Mouse (Mus musculus): Measurements from ENCODE around the gene Rpl11.
A peak's percentile ranks its signal among the peaks of the same experiment; 100 is the strongest.

The Rpl11 gene

DNA sequence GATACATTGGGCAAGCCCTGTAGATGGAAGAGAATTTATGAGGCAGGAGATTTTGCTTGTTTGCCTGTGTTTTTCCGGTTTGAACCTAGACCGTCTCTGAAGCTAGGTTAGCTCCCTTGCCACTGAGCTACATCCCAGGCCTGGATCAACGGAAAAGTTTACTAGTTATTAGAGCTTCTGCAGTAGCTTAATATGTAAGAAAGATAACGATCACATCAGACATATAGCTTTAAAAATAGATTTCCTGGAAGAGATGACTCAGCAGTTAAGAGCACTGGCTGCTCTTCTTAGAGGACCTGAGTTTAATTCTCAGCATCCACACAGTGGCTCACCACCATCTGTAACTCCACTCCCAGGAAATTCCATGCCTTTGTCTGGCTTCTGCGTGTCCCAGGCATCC lies 24.5 kb downstream of the Rpl11 start:
- no peak for DNase-seq (ENCODE audit: inconsistent age in 2 of 2, low spot score in 1 of 2)

DNA sequence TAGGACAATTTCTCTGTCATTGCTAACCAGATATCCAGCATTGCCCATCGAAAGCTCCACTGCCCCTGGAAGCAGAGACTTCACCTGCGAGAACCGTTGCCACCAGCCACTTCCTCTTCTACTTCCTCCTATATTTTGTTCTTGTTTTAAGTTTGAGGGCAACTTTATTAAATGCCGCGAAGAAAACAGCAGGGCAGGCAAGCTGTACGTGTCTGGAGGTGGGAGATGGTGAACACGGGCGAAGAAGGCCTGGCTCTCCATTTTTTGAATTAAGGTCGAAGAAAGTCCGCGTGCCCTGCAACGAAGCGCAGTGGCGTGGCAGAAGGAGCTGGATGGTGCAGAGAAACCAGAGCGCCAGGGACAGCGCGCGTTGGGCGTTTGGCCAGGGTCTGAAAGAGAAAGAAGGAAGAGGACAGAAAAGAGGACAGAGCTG lies 25.1 kb downstream of the Rpl11 start:
- no peak for DNase-seq (ENCODE audit: inconsistent age in 2 of 2, low spot score in 1 of 2)

DNA sequence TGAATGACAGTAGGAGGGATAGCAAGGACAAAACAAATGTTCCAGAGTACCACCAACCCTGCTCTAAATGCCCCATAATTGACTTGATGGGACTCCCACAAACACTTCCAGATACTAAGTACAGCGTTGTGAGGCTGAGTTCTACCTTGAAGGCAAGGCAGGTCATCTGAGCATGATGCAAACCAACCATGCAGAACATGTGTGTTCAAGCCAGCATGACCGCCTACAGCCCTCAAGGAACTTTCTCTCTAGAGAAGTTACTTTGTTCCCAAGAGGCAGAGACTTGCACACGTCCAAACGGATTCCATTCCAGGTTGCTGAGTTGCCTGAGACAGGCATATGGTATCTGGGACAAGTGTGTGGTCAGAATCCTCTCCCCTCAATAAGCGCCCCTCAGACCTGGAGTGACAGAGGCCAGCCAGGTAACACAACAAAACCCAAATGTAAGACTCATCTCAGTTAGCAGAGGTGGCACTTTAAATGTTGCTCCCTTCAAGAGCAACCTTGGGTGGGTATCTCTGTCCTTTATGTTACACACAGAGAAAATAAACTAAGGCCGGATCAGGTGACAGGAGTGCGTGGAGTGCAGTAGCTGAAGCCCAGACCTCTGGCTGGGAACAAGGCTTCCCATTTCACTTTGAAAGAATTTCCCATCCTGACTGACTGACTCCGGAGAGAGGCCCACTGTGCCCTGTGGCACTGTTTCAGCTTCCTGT lies 25.7 kb downstream of the Rpl11 start:
- no peak for DNase-seq (ENCODE audit: inconsistent age in 2 of 2, low spot score in 1 of 2)

DNA sequence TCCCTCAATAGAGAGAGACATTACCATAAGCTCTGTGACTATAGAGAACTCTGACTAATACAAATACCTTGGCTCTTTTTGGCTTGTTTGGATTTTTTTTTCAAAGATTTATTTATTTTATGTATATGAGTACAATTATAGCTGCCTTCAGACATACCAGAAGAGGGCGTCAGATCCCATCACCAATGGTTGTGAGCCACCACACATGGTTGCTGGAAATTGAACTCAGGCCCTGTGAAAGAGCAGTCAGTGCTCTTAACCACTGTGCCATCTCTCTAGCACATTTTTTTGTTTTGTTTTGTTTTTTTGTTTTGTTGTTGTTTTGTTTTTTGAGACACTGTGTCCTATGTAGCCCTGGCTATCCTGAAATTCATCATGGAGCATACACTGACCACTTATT lies 27.9 kb downstream of the Rpl11 start:
- no peak for DNase-seq (ENCODE audit: inconsistent age in 2 of 2, low spot score in 1 of 2)

DNA sequence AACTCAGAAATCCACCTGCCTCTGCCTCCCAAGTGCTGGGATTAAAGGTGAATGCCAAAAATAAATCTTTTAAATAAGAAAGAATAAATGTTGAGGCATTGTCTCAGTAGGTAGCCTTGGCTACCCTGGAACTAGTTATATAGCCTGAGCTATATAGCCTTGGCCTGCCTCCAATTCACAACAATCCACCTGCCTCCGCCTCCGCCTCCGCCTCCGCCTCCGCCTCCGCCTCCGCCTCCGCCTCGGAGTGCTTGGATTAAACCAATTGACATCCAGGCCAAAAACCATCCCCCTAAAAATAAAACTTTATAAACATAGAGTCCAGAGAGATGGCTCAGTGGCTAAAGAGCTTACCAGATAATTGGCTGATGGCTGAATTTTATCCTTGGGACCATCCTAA lies 30.3 kb downstream of the Rpl11 start:
- DNase-seq (ENCODE audit: inconsistent age in 2 of 2, low spot score in 1 of 2), result peak in 1 of 2 experiments; percentile 52

DNA sequence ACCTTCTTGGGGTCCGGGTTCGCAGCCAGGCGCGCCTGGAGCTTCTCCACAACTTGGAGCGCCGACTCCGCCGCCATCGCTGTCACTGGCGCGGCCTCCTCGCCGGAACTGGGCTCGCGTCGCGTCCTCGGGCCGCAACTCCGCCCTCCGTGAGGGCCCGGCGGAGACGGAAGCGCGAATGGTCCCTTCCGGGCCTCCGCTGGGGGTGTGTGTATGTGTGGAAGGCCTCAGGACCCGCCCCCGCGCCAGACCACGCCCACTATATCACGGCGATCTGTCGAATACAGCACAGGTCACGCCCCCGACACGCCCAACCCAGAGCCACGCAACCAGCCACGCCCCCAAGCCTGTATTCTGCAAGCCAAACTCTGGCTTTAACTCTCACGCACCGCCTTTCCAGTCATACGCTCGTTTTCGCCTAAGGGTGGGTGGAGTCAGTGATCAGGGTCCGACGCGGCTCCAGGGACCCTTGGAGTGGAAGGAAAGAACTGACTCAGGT lies 31.6 kb downstream of the Rpl11 start, which contains the start of gene Eloa:
TSS of gene Eloa (minus strand) at position 215 of the 499 bp plus-strand sequence.
- DNase-seq (ENCODE audit: inconsistent age in 2 of 2, low spot score in 1 of 2), result peak; percentile 100

DNA sequence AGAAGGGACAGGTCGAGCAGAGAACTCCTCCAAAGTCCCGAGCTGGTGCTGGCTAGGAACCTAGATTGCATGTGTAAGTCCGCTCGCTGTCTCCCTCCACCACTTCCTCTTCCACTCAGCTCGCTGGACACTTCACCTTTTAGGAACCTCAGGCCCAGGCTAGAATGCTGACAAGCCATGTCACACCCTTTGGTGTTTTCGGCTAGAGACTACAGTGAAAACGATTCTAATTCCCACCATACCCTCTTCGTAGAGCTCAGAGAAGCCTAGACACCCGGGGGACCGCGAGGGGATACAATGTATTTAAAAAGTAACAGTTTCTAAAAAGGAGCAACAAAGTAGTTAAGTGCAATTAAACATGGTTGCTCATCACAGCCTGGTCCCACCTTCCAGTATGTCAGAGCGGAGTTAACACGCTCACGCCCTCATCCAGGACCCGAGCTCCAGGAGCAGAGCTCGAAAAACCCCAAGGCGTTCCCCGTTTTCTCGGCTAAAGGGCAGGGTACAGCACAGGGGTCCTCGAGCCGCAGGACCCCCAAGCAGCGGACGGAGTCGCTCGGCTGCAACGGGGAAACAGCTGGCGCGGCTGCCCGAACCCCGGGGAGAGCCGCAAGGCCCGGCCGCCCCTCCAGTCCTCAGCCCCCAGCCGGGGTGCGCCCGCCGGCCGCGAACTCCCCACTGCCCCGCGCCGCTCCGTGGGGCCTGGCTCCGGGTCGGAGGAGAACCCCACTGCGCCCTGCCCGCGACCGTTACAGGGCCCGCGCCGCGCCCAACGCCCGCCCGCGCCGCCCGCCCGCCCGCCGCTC lies 32.3 kb downstream of the Rpl11 start:
- DNase-seq (ENCODE audit: inconsistent age in 2 of 2, low spot score in 1 of 2), result peak; percentile 26 to 76

DNA sequence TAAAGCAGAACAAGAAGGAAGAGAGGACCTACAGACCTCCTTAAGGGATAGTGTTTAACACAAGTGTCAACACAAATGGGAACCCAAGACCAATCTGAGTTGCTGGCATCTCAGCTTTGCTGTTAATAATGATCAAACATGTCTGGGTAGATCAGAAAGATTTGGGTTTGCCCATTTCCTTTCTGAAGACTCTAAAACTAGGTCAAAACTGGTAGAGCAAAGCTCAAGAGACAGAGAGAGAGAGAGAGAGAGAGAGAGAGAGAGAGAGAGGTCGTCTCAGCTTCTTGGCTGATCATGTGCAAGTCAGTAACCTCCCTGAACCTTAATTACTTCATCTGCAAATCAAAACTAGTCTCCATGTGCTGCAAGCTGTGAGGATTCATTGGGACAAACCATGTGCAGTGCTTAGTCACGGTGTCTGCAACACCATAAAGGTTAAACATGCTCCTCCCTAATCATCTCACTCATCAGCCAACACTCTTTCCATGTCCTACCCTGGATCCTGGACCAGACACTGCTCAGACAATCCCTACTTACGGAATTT lies 37.1 kb downstream of the Rpl11 start:
- DNase-seq (ENCODE audit: inconsistent age in 2 of 2, low spot score in 1 of 2), result peak in 1 of 2 experiments; percentile 27

DNA sequence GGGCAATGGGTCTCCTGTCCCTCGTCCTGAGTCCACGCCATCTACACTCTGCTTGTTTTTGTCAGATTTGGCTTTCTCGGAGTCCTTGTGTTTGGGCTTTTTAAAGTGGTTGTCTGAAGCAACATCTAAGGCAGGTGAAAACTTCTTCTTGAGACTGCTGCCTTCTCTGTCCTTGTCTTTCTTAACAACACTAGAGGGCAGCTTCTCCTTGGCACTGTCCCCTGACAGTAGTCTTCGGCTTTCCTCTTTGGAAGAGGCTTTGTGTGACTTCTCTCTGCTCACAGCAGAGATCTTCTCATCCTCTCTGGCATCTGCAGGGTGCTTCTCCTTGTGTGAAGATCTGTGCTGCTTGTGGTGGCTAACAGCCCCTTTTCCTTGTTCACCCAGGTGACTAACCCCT lies 42.6 kb downstream of the Rpl11 start:
- DNase-seq (ENCODE audit: inconsistent age in 2 of 2, low spot score in 1 of 2), result no peak

DNA sequence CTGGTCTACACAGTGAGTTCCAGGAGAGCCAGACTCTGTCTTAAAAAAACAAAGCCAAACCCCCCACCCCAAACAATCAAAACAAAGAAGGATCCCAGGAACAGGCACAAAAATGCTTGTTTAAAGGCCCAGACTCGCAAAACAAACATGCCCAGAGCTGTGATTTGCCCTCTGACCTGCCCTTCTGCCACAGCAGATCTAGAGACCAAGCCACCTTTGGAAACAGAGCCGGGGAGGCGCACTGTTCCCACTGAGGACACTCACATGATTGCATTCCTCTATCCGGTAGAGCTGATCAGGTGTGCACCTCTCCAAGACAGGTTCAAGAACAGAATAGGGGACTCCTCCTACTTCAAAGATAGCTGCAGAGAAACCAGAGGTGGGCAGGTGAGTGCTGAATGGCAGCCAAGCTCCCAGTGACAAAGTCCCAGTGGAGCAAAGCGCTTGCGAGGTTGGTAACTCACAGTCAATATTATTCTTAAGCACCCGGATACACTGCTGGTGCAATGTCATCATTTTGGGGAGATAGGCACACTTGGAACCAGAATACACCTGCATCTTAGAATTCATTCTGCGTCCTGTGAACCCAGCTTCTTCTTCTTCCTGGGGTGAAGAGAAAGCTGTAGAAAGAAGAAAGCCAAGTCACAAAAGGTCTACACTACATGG lies 44.3 kb downstream of the Rpl11 start:
- DNase-seq (ENCODE audit: inconsistent age in 2 of 2, low spot score in 1 of 2), result no peak

DNA sequence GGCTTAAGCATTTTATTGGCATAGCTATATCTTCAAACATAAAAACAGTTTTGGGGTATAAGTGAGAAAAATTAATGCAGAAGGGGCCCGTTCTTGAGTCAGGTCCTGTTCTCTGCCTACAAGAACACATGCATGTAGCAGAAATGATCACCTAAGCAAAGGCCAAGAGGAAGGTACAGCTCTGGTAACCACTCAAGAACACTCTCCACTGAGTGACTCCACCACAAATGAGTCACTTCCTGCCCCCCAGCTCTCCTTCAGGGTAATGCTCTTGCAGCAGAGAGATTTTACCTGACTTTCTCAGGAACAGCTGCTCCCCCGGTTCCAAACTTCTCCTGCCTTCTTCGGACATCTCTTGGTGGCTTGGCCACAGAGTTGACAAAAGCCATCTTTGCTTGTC lies 46.4 kb downstream of the Rpl11 start:
- no peak for DNase-seq (ENCODE audit: inconsistent age in 2 of 2, low spot score in 1 of 2)

DNA sequence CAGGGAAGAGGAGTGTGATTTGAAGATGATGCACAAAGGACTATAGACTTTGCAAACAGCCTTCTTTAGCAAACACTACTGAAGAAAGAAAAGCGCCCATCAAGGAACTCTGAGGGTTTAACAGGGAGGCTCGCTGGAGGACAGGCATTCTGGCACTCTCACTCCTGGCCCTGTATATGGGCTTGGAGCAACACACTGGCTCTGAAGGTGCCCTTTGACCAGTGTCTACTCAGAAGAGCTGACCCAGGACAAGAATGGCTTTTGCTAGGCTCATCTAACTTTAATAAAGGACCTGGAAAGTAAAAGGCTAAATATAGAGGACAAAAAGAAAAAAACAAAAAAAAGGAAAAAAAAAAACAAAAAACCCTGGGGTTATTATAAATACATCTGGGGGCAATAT lies 48.3 kb downstream of the Rpl11 start:
- no peak for DNase-seq (ENCODE audit: inconsistent age in 2 of 2, low spot score in 1 of 2)

DNA sequence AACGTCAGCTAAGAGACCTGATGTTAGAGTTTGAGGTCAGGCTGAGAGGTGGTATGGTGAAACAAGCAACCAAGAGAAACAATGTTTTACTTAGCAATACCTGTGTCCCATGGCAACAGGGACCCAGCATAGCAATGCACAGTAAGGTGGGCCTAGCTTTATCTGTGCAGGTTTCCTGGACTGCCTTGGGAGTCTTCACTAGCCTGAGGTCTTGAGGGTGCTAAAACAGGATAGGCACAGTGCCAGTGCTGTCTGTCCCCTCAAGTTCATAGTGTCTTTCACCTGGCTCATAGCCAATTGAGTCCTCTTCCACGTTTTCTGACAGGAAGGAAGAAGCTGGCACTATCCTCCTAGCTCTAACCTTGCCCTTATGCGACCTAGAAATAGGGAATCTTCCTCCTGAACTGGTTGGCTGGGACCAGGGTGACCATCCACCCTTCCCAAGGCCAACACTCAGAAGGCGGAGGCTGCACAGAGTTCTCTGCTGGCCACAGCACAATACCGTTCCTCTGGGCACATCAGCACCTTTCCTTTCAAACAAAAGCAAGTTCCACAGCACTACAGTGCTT lies 49.0 kb downstream of the Rpl11 start:
- peak; percentile 59 to 77 for DNase-seq (ENCODE audit: inconsistent age in 2 of 2, low spot score in 1 of 2)

DNA sequence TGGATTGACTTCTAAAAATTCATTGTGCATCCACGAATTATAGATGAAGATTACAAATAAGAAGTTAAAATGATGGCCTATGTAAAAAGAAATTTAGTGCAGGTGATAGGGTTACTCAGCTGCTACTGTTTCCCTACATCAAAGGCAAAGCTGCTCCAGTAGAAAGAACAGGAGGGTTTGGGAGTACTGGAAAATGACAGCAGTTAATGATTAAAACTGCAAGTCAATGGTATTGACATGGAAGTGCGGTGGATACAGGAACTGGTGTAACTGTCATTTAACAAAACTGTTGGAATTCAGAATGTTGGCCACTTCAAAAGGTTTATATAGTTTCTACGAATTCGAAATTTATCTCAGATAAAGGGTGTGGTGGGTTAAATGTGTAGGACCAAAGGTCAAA lies 58.1 kb downstream of the Rpl11 start:
- no peak for DNase-seq (ENCODE audit: inconsistent age in 2 of 2, low spot score in 1 of 2)

DNA sequence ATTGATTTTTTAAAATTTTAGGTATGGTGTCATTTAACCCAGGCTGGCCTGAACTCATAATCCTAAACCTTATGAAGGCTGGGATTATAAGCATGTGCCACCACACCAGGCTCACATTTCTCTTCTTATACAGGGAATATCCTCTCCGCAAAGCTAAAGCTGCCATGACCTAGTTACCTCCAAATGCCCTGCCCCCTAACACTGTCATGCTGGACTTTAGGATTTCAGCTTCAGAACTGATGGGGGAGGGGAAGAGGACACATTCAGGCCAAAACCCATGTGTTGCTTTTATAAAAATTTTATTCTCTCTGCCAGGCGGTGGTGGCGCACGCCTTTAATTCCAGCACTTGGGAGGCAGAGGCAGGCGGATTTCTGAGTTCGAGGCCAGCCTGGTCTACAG lies 59.3 kb downstream of the Rpl11 start:
- no peak for DNase-seq (ENCODE audit: inconsistent age in 2 of 2, low spot score in 1 of 2)

DNA sequence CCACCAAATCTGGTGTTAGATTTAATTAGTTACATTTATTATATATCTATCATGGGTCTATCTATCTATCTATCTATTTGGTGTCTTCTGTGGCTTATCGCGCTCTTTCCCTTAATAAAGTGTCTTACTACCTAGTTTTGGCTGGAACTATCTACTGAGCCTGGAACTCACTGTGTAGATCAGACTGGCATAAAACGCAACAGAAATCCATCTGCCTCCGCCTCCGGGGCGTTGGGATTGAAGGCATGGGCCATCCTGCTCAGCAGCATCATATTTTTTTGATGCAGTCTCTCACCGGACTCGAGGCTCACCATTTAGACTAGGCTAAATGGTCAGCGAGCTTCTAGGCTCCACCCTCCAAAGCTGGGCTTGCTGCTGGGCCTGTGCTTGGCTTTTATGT lies 65.5 kb downstream of the Rpl11 start:
- DNase-seq (ENCODE audit: inconsistent age in 2 of 2, low spot score in 1 of 2), result peak in 1 of 2 experiments; percentile 47

DNA sequence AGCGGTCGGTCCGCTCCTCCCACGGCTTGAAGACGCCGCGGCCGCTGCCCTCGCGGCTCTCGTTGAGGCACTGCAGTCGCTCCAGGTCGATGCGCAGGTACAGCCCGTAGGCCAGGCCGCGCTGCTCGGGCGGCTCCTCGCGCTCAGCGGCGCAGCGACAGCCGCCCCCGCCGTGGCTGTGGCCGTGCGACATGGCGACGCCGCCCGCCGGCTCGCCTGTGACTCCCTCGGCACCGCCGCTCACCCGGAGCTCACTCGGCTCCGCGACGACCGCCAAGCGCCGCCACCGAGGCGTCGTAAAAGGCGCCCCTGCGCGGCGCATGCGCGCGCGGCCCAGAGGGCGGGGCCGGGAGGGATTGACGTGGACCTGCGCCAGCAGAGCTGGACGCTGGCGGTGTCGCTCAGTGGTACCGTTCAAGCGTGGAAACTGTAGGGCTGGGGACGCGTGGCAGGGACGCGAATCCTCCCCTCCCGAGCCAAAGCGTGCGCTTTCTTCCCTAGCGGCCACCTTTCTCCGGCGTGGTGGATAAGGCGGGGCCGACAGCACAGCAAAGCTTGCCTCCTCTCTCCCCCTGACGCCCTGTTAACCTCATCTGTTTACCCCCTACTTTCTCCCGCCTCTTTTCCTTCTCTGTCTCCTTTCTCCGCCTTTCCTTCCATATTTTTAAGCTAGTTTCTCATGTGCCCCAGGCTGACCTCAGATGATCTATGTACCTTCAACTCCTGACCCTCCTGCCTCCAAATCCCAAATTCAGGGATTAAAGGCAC lies 66.1 kb downstream of the Rpl11 start, which contains the start of gene Pithd1:
TSS of gene Pithd1 (minus strand) at position 322 of the 768 bp plus-strand sequence.
- peak; percentile 95 to 98 for DNase-seq (ENCODE audit: inconsistent age in 2 of 2, low spot score in 1 of 2)

DNA sequence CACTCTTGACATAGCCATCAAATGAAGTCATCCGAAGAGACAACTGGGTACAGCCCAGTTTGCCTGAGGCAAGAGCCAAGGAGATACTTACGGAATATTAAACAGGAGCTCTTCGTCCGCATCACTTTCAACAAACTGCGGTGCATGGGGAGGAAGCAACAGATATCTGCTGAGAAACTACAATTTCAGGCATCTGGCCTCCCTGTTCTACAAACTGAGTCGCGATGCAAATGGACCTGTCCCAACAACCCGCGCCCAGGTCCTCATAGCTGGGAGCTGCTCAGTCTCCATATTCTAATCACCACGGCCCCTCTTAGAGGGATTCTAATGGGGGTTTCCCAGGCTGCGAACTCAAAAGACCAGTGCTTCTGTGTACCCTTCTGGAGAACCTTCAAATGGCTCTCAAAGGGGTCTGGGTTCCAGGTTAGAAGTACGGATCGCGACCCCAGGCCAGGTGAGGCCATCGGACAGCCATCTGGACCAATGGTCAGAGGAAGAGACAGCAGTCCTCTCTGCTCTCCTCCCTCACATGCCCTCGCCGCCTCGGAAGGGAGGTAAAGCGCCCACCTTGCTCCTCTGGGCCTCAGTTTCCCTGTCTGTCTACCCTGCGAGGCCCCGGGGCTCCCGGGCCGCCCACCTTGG lies 66.8 kb downstream of the Rpl11 start:
- DNase-seq (ENCODE audit: inconsistent age in 2 of 2, low spot score in 1 of 2), result no peak

DNA sequence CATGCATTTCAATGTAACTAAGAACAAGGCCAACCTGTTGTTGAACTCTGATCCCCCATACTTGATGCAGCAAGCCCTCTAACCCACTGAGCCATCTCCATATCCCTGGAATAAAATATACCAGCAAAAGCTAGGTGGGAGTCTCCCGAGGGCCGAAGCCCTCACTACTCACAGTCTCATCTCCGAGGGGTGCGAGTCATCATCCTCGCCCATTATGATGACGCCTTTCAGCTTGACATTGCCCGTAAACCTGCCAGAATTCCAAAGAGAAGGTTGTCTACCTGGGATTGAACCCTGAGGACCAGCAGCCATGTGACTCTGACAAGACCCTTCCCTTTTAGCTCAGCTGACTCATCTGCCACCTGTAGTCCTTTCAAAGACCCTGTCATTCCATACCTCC lies 67.5 kb downstream of the Rpl11 start:
- DNase-seq (ENCODE audit: inconsistent age in 2 of 2, low spot score in 1 of 2), result no peak

DNA sequence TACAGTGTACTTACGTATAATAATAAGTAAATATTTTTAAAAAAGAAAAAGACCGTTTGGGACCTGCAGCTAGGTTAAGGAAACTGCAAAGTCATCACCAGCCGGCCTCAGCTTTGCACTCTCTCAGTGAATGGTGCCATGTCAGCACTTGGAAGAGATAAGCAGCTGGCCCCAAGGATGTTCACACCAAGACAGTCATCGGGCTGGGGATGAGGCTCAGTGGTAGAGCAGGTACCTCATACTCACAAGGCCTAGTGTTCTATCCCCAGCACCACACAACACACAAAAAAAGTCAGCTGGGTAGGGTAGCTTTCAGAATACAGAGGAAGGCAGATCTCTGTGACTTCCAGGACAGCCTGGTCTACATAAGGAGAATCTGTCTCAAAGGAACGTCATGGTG lies 68.0 kb downstream of the Rpl11 start:
- DNase-seq (ENCODE audit: inconsistent age in 2 of 2, low spot score in 1 of 2), result no peak

Measured in adrenal gland, adult (tissue).